Mouse (Mus musculus): ENCODE results near the gene Cox8a. TPM values are rescaled to one million over a fixed set of nuclear protein-coding genes. Genes with fewer than 3 reads are reported as not detected.

Gene Cox8a
- total RNA-seq, 2 experiments from 2014 or later: 395 to 437 TPM

GRCm38 (mm10) chr19:7165509-7166199 is 51.8 kb downstream of the Cox8a start:
- intact Hi-C loops (cut with DNase I): no loop called here
- peak in 1 of 2 experiments; percentile 15 for DNase-seq

Other genes starting within 250 kb of the Cox8a start
- gene Ppp1r14b, start 242.6 kb downstream of the Cox8a start, total RNA-seq (2021): 10 to 100 TPM; 77.3 to 95.8 TPM
- 10 to 100 TPM; 17.0 to 18.5 TPM for gene Plcb3, start 241.1 kb downstream of the Cox8a start, total RNA-seq (2021)
- 10 to 100 TPM; 18.8 to 20.5 TPM for gene Fkbp2, start 237.1 kb downstream of the Cox8a start, total RNA-seq (2021)
- gene Vegfb, start 230.0 kb downstream of the Cox8a start, total RNA-seq (2021): 100 to 1,000 TPM; 438 to 444 TPM
- 10 to 100 TPM; 51.0 to 57.1 TPM for gene Dnajc4, start 225.0 kb downstream of the Cox8a start, total RNA-seq (2021)
- gene Nudt22, start 221.5 kb downstream of the Cox8a start, total RNA-seq (2021): 10 to 100 TPM; 27.0 to 28.9 TPM
- 10 to 100 TPM; 23.0 to 25.5 TPM for gene Trpt1, start 221.5 kb downstream of the Cox8a start, total RNA-seq (2021)
- 1 to 10 TPM; 4.2 to 5.9 TPM for gene Fermt3, start 198.1 kb downstream of the Cox8a start, total RNA-seq (2021)
- gene Stip1, start 177.6 kb downstream of the Cox8a start, total RNA-seq (2021): 100 to 1,000 TPM in 1 of 2 experiments, 10 to 100 TPM in 1; 98.7 to 126 TPM
- gene Macrod1, start 160.8 kb downstream of the Cox8a start, total RNA-seq (2021): 100 to 1,000 TPM; 272 to 280 TPM
- under 1 TPM; 0.84 to 1.00 TPM for gene Flrt1, start 111.9 kb downstream of the Cox8a start, total RNA-seq (2021)
- 10 to 100 TPM; 72.2 to 72.6 TPM for gene Otub1, start 11.3 kb downstream of the Cox8a start, total RNA-seq (2021)
- gene Naa40, start 23.6 kb upstream of the Cox8a start, total RNA-seq (2021): 10 to 100 TPM; 15.3 to 15.6 TPM
- gene Rcor2, start 49.7 kb upstream of the Cox8a start, total RNA-seq (2021): 1 to 10 TPM; 5.4 to 7.8 TPM
- 10 to 100 TPM; 42.8 to 51.2 TPM for gene Mark2, start 124.2 kb upstream of the Cox8a start, total RNA-seq (2021)
- gene Spindoc, start 165.4 kb upstream of the Cox8a start, total RNA-seq (2021): 10 to 100 TPM; 13.1 to 13.4 TPM
- 10 to 100 TPM; 15.3 to 17.7 TPM for gene 2700081O15Rik, start 200.0 kb upstream of the Cox8a start, total RNA-seq (2021)

Measured in heart, postnatal 36 days (tissue).